Mouse (Mus musculus) cerebellum, postnatal 36 days (tissue): Measurements from ENCODE around the gene Hspb3.
A peak's percentile ranks its signal among the peaks of the same experiment; 100 is the strongest.

Experiments
- DNase-seq, 2 experiments: peaks; one replicate each; pipeline ENCODE4 v3.0.0; 2021 to 2022; ENCODE audit warnings: mixed read lengths in 2 of 2

The Hspb3 gene

GRCm38 (mm10) chr13:113634732-113635481 is 28.6 kb downstream of the Hspb3 start:
- no peak for DNase-seq

- DNase-seq, result no peak
Measured at GRCm38 (mm10) chr13:113632506-113632905, 31.0 kb downstream of the Hspb3 start.

GRCm38 (mm10) chr13:113627601-113628000 is 35.9 kb downstream of the Hspb3 start:
- DNase-seq, result no peak

GRCm38 (mm10) chr13:113622865-113623255 is 40.6 kb downstream of the Hspb3 start:
- DNase-seq, result no peak

GRCm38 (mm10) chr13:113622122-113622864 is 41.2 kb downstream of the Hspb3 start:
- DNase-seq, result no peak

GRCm38 (mm10) chr13:113619003-113619402 is 44.5 kb downstream of the Hspb3 start:
- no peak for DNase-seq

- DNase-seq, result peak; percentile 91 to 92
Measured at GRCm38 (mm10) chr13:113617891-113618823, 45.3 kb downstream of the Hspb3 start, which contains the start of gene Snx18. Snx18 (minus strand) TSS chr13:113618564.

GRCm38 (mm10) chr13:113617338-113617890 is 46.1 kb downstream of the Hspb3 start:
- DNase-seq, result peak; percentile 46 to 55

- DNase-seq, result peak; percentile 43 to 47
Measured at GRCm38 (mm10) chr13:113616751-113617337, 46.6 kb downstream of the Hspb3 start.

GRCm38 (mm10) chr13:113615971-113616671 is 47.4 kb downstream of the Hspb3 start:
- peak in 1 of 2 experiments; percentile 29 for DNase-seq

GRCm38 (mm10) chr13:113615546-113615941 is 47.9 kb downstream of the Hspb3 start:
- peak in 1 of 2 experiments; percentile 35 for DNase-seq

- peak; percentile 77 to 79 for DNase-seq
Measured at GRCm38 (mm10) chr13:113614635-113615545, 48.6 kb downstream of the Hspb3 start.

GRCm38 (mm10) chr13:113613882-113614281 is 49.6 kb downstream of the Hspb3 start:
- no peak for DNase-seq

GRCm38 (mm10) chr13:113613341-113613740 is 50.1 kb downstream of the Hspb3 start:
- DNase-seq, result no peak
